Mouse (Mus musculus) kidney, postnatal 25 days (tissue): Measurements from ENCODE around the gene Stx12.
"Not testable (repeated sequence)": the region's sequence is repeated elsewhere in the genome, so short reads cannot be mapped to it uniquely, and the experiment has no call there.

Source experiments
- DNase-seq, 2 experiments: peaks; one replicate each; pipeline ENCODE4 v3.0.0; 2021; ENCODE audit warnings: mixed read lengths in 2 of 2

Gene Stx12

GRCm38 (mm10) chr4:132884064-132884843, at the start of gene Stx12:
TSS of gene Stx12 (minus strand) at chr4:132884509.
- peak; percentile 91 to 96 for DNase-seq

- DNase-seq = no peak
These were observed 48.6 kb upstream of the Stx12 start for GRCm38 (mm10) chr4:132932752-132933404.

- peak; percentile 60 to 79 for DNase-seq
These were observed 46.5 kb upstream of the Stx12 start for GRCm38 (mm10) chr4:132930784-132931183.

- peak; percentile 28 to 77 for DNase-seq
These were observed 42.2 kb upstream of the Stx12 start for GRCm38 (mm10) chr4:132926520-132926919.

- DNase-seq = peak; percentile 99 to 100
These were observed 38.3 kb upstream of the Stx12 start, which contains the start of gene Fam76a for GRCm38 (mm10) chr4:132922558-132923008. TSS of gene Fam76a (minus strand) at chr4:132922558.

GRCm38 (mm10) chr4:132922061-132922530, 37.8 kb upstream of the Stx12 start:
- peak; percentile 51 to 80 for DNase-seq

- DNase-seq = no peak
These were observed 37.2 kb upstream of the Stx12 start for GRCm38 (mm10) chr4:132921488-132921887.

GRCm38 (mm10) chr4:132920171-132920570, 35.9 kb upstream of the Stx12 start:
- DNase-seq = no peak

GRCm38 (mm10) chr4:132918493-132918892, 34.2 kb upstream of the Stx12 start:
- DNase-seq = not testable (repeated sequence)

- no peak for DNase-seq
These were observed 27.8 kb upstream of the Stx12 start for GRCm38 (mm10) chr4:132912156-132912555.

- DNase-seq = peak; percentile 58 to 64
These were observed 21.6 kb upstream of the Stx12 start for GRCm38 (mm10) chr4:132905843-132906360.

- peak; percentile 70 to 75 for DNase-seq
These were observed 20.5 kb upstream of the Stx12 start for GRCm38 (mm10) chr4:132904765-132905309.

- no peak for DNase-seq
These were observed 19.8 kb upstream of the Stx12 start for GRCm38 (mm10) chr4:132904071-132904470.

- no peak for DNase-seq
These were observed 13.9 kb upstream of the Stx12 start for GRCm38 (mm10) chr4:132898197-132898596.

GRCm38 (mm10) chr4:132894402-132894801, 10.1 kb upstream of the Stx12 start:
- no peak for DNase-seq

- DNase-seq = no peak
These were observed 600 bp upstream of the Stx12 start for GRCm38 (mm10) chr4:132884844-132885374.

- peak in 1 of 2 experiments; percentile 6 for DNase-seq
These were observed 697 bp downstream of the Stx12 start for GRCm38 (mm10) chr4:132883561-132884063.

GRCm38 (mm10) chr4:132874363-132875097, 9.8 kb downstream of the Stx12 start:
- no peak for DNase-seq

GRCm38 (mm10) chr4:132873481-132874362, 10.6 kb downstream of the Stx12 start:
- DNase-seq = peak; percentile 9 to 49

GRCm38 (mm10) chr4:132871116-132871515, 13.2 kb downstream of the Stx12 start:
- no peak for DNase-seq

- no peak for DNase-seq
These were observed 19.5 kb downstream of the Stx12 start for GRCm38 (mm10) chr4:132864856-132865255.
